Mouse (Mus musculus): ENCODE results near the gene Gm7356.
"Not testable (repeated sequence)": the region's sequence is repeated elsewhere in the genome, so short reads cannot be mapped to it uniquely, and the experiment has no call there.

The Gm7356 gene

GRCm38 (mm10) chr17:14003604-14004003 is at the start of gene Gm7356:
Gene Gm7356 (minus strand): TSS chr17:14003704.
- DNase-seq (ENCODE audit: low read depth), result not testable (repeated sequence)

- not testable (repeated sequence) for DNase-seq (ENCODE audit: low read depth)
Observed at GRCm38 (mm10) chr17:14041880-14042279, 38.4 kb upstream of the Gm7356 start.

GRCm38 (mm10) chr17:14037012-14037411 is 33.5 kb upstream of the Gm7356 start:
- DNase-seq (ENCODE audit: low read depth), result not testable (repeated sequence)

- DNase-seq (ENCODE audit: low read depth), result not testable (repeated sequence)
Observed at GRCm38 (mm10) chr17:14036113-14036512, 32.6 kb upstream of the Gm7356 start.

GRCm38 (mm10) chr17:13993425-13993824 is 10.1 kb downstream of the Gm7356 start:
- DNase-seq (ENCODE audit: low read depth), result not testable (repeated sequence)

GRCm38 (mm10) chr17:13987690-13988089 is 15.8 kb downstream of the Gm7356 start:
- DNase-seq (ENCODE audit: low read depth), result no peak

- not testable (repeated sequence) for DNase-seq (ENCODE audit: low read depth)
Observed at GRCm38 (mm10) chr17:13970796-13971195, 32.7 kb downstream of the Gm7356 start.

GRCm38 (mm10) chr17:13969917-13970316 is 33.6 kb downstream of the Gm7356 start:
- not testable (repeated sequence) for DNase-seq (ENCODE audit: low read depth)

- DNase-seq (ENCODE audit: low read depth), result not testable (repeated sequence)
Observed at GRCm38 (mm10) chr17:13965048-13965447, 38.5 kb downstream of the Gm7356 start.

- DNase-seq (ENCODE audit: low read depth), result not testable (repeated sequence)
Observed at GRCm38 (mm10) chr17:13962245-13962644, 41.3 kb downstream of the Gm7356 start.

GRCm38 (mm10) chr17:13958129-13958528 is 45.4 kb downstream of the Gm7356 start:
- not testable (repeated sequence) for DNase-seq (ENCODE audit: low read depth)

- not testable (repeated sequence) for DNase-seq (ENCODE audit: low read depth)
Observed at GRCm38 (mm10) chr17:13951570-13951969, 51.9 kb downstream of the Gm7356 start.

All from induced T-regulatory cell, adult 2 months (primary cell).